Mouse (Mus musculus): ENCODE results near the gene Ube2a. TPM values are rescaled to one million over a fixed set of nuclear protein-coding genes. Genes with fewer than 3 reads are reported as not detected.

Ube2a gene
- polyA plus RNA-seq, 1 experiment from 2014 or later = 134 TPM

GRCm38 (mm10) chrX:36921346-36921745 lies 47.6 kb downstream of the Ube2a start:
- no peak overlapping the region for H3K27ac ChIP-seq
- H3K4me1 ChIP-seq (replicated peaks; ENCODE audit: control insufficient read depth, insufficient read depth, low read length) = no peaks in the 10 kb centered on the region
- DNase-seq (ENCODE audit: low spot score) = no peak
- H3K27me3 ChIP-seq (ENCODE audit: control insufficient read depth, insufficient read depth, low read length) = no peaks in the 10 kb centered on the region
- H3K36me3 ChIP-seq (replicated peaks; ENCODE audit: control insufficient read depth, insufficient read depth) = 0 out of 2 replicates have a peak, but pooled peaks cover 21% of the 10 kb centered on the region
- no peak overlapping the region for H3K4me3 ChIP-seq (replicated peaks; ENCODE audit: low read length)
- H3K9me3 ChIP-seq (ENCODE audit: control insufficient read depth, low read length) = no peaks in the 10 kb centered on the region
- H3K4me2 ChIP-seq (replicated peaks) = no peak overlapping the region
- no peak for ATAC-seq (ENCODE audit: low FRiP score)
- H3K9ac ChIP-seq = no peak overlapping the region
- 90% methylated on average over 4 of the region's 4 CpGs for WGBS

- Histone ChIP-seq H3K27me3 (ENCODE audit: control insufficient read depth, insufficient read depth, low read length) (no peaks in the 10 kb centered on the region), H3K4me3 (replicated peaks; ENCODE audit: low read length) (no peak overlapping the region), H3K9ac (no peak overlapping the region), H3K9me3 (ENCODE audit: control insufficient read depth, low read length) (no peaks in the 10 kb centered on the region), H3K4me1 (replicated peaks; ENCODE audit: control insufficient read depth, insufficient read depth, low read length) (no peaks in the 10 kb centered on the region), H3K4me2 (replicated peaks) (no peak overlapping the region), H3K27ac (no peak overlapping the region), H3K36me3 (replicated peaks; ENCODE audit: control insufficient read depth, insufficient read depth) (0 out of 2 replicates have a peak, but pooled peaks cover 8% of the 10 kb centered on the region)
- DNase-seq (ENCODE audit: low spot score) = no peak
- no peak for ATAC-seq (ENCODE audit: low FRiP score)
- WGBS = 75% methylated on average over 4 of the region's 4 CpGs
Observed at GRCm38 (mm10) chrX:36928791-36929190, 55.1 kb downstream of the Ube2a start.

- DNase-seq (ENCODE audit: low spot score) (no peak), ATAC-seq (ENCODE audit: low FRiP score) (peak; percentile 40; the same call in 1 of the 2 replicates)
- H3K9me3 ChIP-seq (ENCODE audit: control insufficient read depth, low read length) = no peaks in the 10 kb centered on the region
- no peak overlapping the region for H3K4me2 ChIP-seq (replicated peaks)
- no peak overlapping the region for H3K27ac ChIP-seq
- H3K4me3 ChIP-seq (replicated peaks; ENCODE audit: low read length) = no peak overlapping the region
- WGBS = 46% methylated on average over 4 of the region's 4 CpGs
- 0 out of 2 replicates have a peak, but pooled peaks cover 8% of the 10 kb centered on the region for H3K36me3 ChIP-seq (replicated peaks; ENCODE audit: control insufficient read depth, insufficient read depth)
- H3K27me3 ChIP-seq (ENCODE audit: control insufficient read depth, insufficient read depth, low read length) = no peaks in the 10 kb centered on the region
- no peaks in the 10 kb centered on the region for H3K4me1 ChIP-seq (replicated peaks; ENCODE audit: control insufficient read depth, insufficient read depth, low read length)
- no peak overlapping the region for H3K9ac ChIP-seq
Observed at GRCm38 (mm10) chrX:36929694-36930093, 56.0 kb downstream of the Ube2a start.

DNA sequence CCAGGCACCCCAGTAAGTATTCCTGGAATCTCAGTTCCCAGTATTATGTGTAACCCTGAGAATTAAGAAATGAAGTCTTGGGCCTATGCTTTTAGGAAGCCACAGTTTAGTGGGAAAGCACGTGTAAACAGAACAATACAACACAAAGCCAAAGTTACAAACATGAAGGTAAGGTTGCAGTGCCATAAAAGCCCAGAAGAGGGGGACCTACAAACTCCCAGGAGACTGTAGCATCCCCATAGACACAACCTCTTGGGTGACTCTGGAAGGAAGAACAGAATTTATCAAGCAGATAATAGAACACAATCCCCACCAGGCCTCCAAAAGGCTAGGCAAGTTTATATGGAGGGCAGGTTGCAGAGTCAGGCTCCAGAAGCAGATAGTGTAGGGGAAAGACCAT lies 56.9 kb downstream of the Ube2a start:
- Histone ChIP-seq H3K4me1 (replicated peaks; ENCODE audit: control insufficient read depth, insufficient read depth, low read length) (no peaks in the 10 kb centered on the region), H3K36me3 (replicated peaks; ENCODE audit: control insufficient read depth, insufficient read depth) (0 out of 2 replicates have a peak, but pooled peaks cover 8% of the 10 kb centered on the region), H3K4me2 (replicated peaks) (no peak overlapping the region), H3K4me3 (replicated peaks; ENCODE audit: low read length) (no peak overlapping the region), H3K9ac (no peak overlapping the region), H3K27ac (no peak overlapping the region), H3K9me3 (ENCODE audit: control insufficient read depth, low read length) (no peaks in the 10 kb centered on the region), H3K27me3 (ENCODE audit: control insufficient read depth, insufficient read depth, low read length) (no peaks in the 10 kb centered on the region)
- ATAC-seq (ENCODE audit: low FRiP score) (no peak), DNase-seq (ENCODE audit: low spot score) (peak; percentile 27)
- WGBS = 41% methylated on average over 1 of the region's 1 CpGs

Other genes with a start within 250 kb of the Ube2a start
- gene Akap17b, start 228.5 kb upstream of the Ube2a start, polyA plus RNA-seq (2014; fragmentation: Nextera tagmentation; extraction: Ambion mirVana) = 6.6 and 6.8 TPM in 2 replicates
- gene Slc25a43, start 130.2 kb upstream of the Ube2a start, polyA plus RNA-seq (2014; fragmentation: Nextera tagmentation; extraction: Ambion mirVana) = 0.42 and 0.96 TPM in 2 replicates
- gene Slc25a5, start 78.2 kb upstream of the Ube2a start, polyA plus RNA-seq (2014; fragmentation: Nextera tagmentation; extraction: Ambion mirVana) = 568 TPM in 2 replicates
- 24.6 and 25.3 TPM in 2 replicates for gene C330007P06Rik, start 211 bp downstream of the Ube2a start, polyA plus RNA-seq (2014; fragmentation: Nextera tagmentation; extraction: Ambion mirVana)
- gene Nkrf, start 29.0 kb downstream of the Ube2a start, polyA plus RNA-seq (2014; fragmentation: Nextera tagmentation; extraction: Ambion mirVana) = 21.4 and 24.6 TPM in 2 replicates
- gene Sept6, start 117.9 kb downstream of the Ube2a start, polyA plus RNA-seq (2014; fragmentation: Nextera tagmentation; extraction: Ambion mirVana) = 70.7 and 76.1 TPM in 2 replicates
- gene Sowahd, start 174.9 kb downstream of the Ube2a start, polyA plus RNA-seq (2014; fragmentation: Nextera tagmentation; extraction: Ambion mirVana) = not detected in 2 replicates
- 293 and 367 TPM in 2 replicates for gene Rpl39, start 211.5 kb downstream of the Ube2a start, polyA plus RNA-seq (2014; fragmentation: Nextera tagmentation; extraction: Ambion mirVana)
- 20.6 and 23.4 TPM in 2 replicates for gene Upf3b, start 236.4 kb downstream of the Ube2a start, polyA plus RNA-seq (2014; fragmentation: Nextera tagmentation; extraction: Ambion mirVana)

Measured in hindbrain, embryonic 14.5 days (tissue).